Mouse (Mus musculus) C2C12 (cell line): ENCODE measurements at regions not wholly inside any gene's neighbourhood (a gene's known extent, or its start where the extent isn't known, plus 50 kb on each side); places are given as distances from the start of the nearest gene placed in this dataset.

Experiments used
- CEBPB ChIP-seq: IDR thresholded peaks from one replicate; pipeline ENCODE4 v1.6.1; 2011; ENCODE audit warnings: low read depth, mild to moderate bottlenecking, control low read depth, moderate library complexity
- CTCF ChIP-seq: IDR thresholded peaks from one replicate; pipeline ENCODE4 v1.5.1; 2011; ENCODE audit not compliant: control insufficient read depth, insufficient read depth, insufficient read length
- FOSL1 ChIP-seq: IDR thresholded peaks from one replicate; pipeline ENCODE4 v1.8.0; 2011; ENCODE audit warnings: mild to moderate bottlenecking, low read length; ENCODE audit not compliant: poor library complexity, insufficient read depth, severe bottlenecking
- MAX ChIP-seq: IDR thresholded peaks from one replicate; pipeline ENCODE4 v1.6.1; 2011; ENCODE audit warnings: mild to moderate bottlenecking, control low read depth
- MYOD1 ChIP-seq: IDR thresholded peaks from one replicate; pipeline ENCODE4 v1.6.1; 2011; ENCODE audit warnings: low read depth; ENCODE audit not compliant: control insufficient read depth, insufficient read length

- no peak for TF ChIP-seq CTCF
- no peak for TF ChIP-seq CEBPB
- TF ChIP-seq MYOD1 = no peak
- TF ChIP-seq FOSL1 = no peak
- TF ChIP-seq MAX = no peak
Measured at GRCm38 (mm10) chr16:76600131-76600530, 226.5 kb upstream of the Nrip1 start.
